Mouse (Mus musculus): ENCODE data around the gene Itga8.

DNA sequence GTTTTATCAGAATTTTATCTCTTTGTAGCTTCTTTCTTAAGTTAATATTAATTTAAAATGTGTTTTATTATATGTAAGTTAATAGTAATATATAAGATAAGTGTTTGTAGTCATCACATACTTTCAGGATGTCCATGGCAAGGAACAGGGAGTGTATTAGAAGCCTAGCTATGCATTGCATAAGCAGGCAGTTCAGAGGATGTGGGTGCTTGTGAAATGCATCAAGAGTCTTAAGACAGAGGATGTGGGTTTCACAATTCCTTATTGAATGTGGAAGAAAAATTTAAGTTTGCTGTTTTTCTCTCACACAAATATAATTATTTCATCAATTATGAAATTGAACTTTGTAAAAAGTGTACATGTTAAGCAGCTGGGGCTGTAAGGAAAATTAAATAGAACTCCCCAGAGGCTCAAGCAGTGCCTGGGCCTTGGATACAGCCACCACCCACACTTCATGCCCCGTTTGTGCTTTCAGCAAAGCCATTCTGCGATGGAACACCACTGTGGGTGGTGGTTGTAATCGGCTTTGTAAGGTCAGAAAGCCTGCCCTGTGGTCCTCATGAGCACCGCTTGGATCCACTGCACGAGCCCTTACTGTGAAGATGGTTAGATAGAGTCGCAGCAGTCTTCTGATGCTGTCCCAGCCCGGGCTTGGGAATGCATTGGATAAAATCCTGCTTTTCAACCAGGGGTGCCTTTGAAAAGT lies 126.8 kb downstream of the Itga8 start:
- TF ChIP-seq CTCF (IDR thresholded peaks at IDR 0.05) (no peak), EP300 (IDR thresholded peaks at IDR 0.05) (no peak)
